Mouse (Mus musculus) kidney, embryonic 15.5 days (tissue): Measurements from ENCODE around the gene Pax5. TPM values are rescaled to one million over a fixed set of nuclear protein-coding genes. Genes with fewer than 3 reads are reported as not detected.

Experiments used
- ATAC-seq: fragments of 200-750 bp; cut with Nextera tagmentation; replicated peaks from 2 replicates; pipeline ENCODE4 v1.8.0; 2017; ENCODE audit warnings: moderate TSS enrichment; ENCODE audit not compliant: low FRiP score
- H3K27ac ChIP-seq: fragments of 300-500 bp; sonication (generic); 2 replicates; pipeline ENCODE4 v1.5.1; 2015; ENCODE audit warnings: mild to moderate bottlenecking, inconsistent platforms
- H3K27me3 ChIP-seq: fragments of 300-500 bp; sonication (generic); 2 replicates; pipeline ENCODE4 v1.6.1; 2015; ENCODE audit warnings: inconsistent platforms
- H3K36me3 ChIP-seq: fragments of 300-500 bp; sonication (generic); 2 replicates; pipeline ENCODE4 v1.6.1; 2015; ENCODE audit warnings: inconsistent platforms
- H3K4me1 ChIP-seq: fragments of 300-500 bp; sonication (generic); 2 replicates; pipeline ENCODE4 v1.6.1; 2015; ENCODE audit warnings: inconsistent platforms
- H3K4me2 ChIP-seq: fragments of 300-500 bp; sonication (generic); 2 replicates; pipeline ENCODE4 v1.6.1; 2015; ENCODE audit warnings: moderate library complexity, mild to moderate bottlenecking, inconsistent platforms
- H3K4me3 ChIP-seq: fragments of 300-500 bp; sonication (generic); replicated peaks from 2 replicates; pipeline ENCODE4 v1.5.1; 2015; ENCODE audit warnings: mild to moderate bottlenecking, inconsistent platforms
- H3K9ac ChIP-seq: fragments of 300-500 bp; sonication (generic); 2 replicates; pipeline ENCODE4 v1.6.1; 2015; ENCODE audit warnings: mild to moderate bottlenecking, inconsistent platforms
- H3K9me3 ChIP-seq: fragments of 300-500 bp; sonication (generic); replicated peaks from 2 replicates; pipeline ENCODE4 v1.6.1; 2016; ENCODE audit warnings: inconsistent platforms
- WGBS: fragments of 180-500 bp; shearing (Covaris S2); methylation state at CpG from one replicate; pipeline ENCODE4 v1.1.7; 2015; ENCODE audit warnings: mixed read lengths; 5-methylcytosine and 5-hydroxymethylcytosine counted together
- polyA plus RNA-seq: library from polyadenylated mRNA; unstranded; fragments of >200 nt; fragmentation: Nextera tagmentation; extraction: Ambion mirVana; gene quantifications from 2 replicates; pipeline ENCODE4 v1.2.1, GENCODE M21; 2015

Gene Pax5
- polyA plus RNA-seq, 1 experiment from 2014 or later, result 0.01 TPM

DNA sequence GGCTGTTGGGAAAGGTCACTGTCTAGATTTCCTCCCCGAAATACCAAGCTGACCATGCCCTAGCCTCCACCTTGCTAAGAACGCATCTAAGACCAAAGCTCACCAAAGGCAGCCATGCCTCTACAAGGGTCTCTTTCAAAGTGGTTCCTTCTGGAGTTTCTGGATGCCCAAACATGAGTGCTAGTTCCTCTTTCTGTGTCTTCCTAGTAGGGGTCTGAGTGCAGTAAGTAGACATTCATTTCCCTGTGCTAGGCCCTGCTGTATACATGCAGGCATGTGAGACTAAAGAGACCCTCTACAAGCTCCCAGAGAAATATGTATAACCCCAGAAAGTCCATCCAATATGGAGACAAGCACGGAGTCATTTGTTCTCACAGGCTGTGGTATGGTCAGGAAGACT is 97.9 kb downstream of the Pax5 start:
- Histone ChIP-seq H3K4me2 (no peak overlapping the region), H3K4me3 (no peak overlapping the region), H3K27ac (no peak overlapping the region), H3K9me3 (no peaks in the 10 kb centered on the region), H3K9ac (no peak overlapping the region), H3K4me1 (0 out of 2 replicates have a peak, but pooled peaks cover 9% of the 10 kb centered on the region), H3K36me3 (no peaks in the 10 kb centered on the region), H3K27me3 (0 out of 2 replicates have a peak, but pooled peaks cover 5% of the 10 kb centered on the region)
- no peak for ATAC-seq
- WGBS, result 91% methylated on average over 3 of the region's 3 CpGs

DNA sequence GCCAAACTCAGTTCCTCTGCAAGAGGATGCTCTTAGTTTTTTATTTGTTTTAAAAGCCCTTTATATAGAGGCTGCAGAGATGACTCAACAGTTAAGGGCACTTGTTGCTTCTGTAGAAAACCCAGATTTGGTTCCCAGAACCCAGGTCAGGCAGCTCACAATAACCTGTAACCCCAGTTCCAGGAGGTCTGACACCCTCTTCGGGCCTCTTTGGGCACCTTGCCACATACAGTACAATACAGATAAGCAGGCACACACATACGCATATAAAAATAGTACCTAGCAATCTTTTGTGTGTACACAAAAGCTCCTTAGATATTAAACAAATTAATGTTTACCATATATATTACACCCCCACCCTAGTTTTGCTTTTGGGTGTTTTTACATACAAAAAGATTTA is 104.8 kb downstream of the Pax5 start:
- whole genome bisulfite sequencing, result 86% methylated on average over 2 of the region's 2 CpGs
- Histone ChIP-seq H3K27ac (no peak overlapping the region), H3K4me1 (peaks cover 25% of the 10 kb centered on the region; the same call in 1 of the 2 replicates), H3K4me2 (no peak overlapping the region), H3K4me3 (no peak overlapping the region), H3K9me3 (no peaks in the 10 kb centered on the region), H3K27me3 (peaks cover 2% of the 10 kb centered on the region; the same call in 1 of the 2 replicates), H3K36me3 (no peaks in the 10 kb centered on the region), H3K9ac (no peak overlapping the region)
- no peak for ATAC-seq

DNA sequence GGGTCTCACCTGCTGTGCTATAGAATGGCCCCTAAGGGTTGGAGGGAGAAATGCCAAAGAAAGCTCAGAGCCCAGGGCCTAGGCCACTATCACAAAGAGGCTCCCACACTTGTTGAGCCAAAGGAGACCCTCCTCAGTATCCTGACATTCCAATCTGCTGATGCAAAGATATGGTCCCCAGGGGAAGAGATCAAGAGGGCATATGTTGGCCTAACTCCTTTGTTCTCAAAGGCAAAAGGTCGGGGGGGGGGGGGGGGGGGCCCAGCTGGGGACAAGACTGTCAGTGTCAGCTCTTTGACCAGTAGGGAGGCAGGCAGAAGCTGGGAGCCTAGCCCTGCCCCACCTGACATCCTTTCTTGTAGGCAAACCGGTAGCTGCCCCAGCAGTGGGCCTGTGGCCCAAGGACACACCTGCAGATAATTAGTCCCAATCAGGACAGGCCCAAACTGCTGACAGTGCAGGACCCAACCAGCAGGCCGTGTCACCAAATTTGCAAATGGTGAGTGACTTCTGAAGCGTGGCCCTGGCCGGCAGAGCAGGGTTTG is 108.0 kb downstream of the Pax5 start:
- peak overlapping the region; percentile 22; the same call in 1 of the 2 replicates for H3K27ac ChIP-seq
- 10% methylated on average over 5 of the region's 5 CpGs for WGBS
- H3K4me2 ChIP-seq, result no peak overlapping the region
- peaks cover 19% of the 10 kb centered on the region; the same call in 1 of the 2 replicates for H3K4me1 ChIP-seq
- no peaks in the 10 kb centered on the region for H3K9me3 ChIP-seq
- ATAC-seq, result peak; percentile 85
- H3K9ac ChIP-seq, result no peak overlapping the region
- peaks cover 7% of the 10 kb centered on the region; the same call in 1 of the 2 replicates for H3K27me3 ChIP-seq
- no peaks in the 10 kb centered on the region for H3K36me3 ChIP-seq
- H3K4me3 ChIP-seq, result no peak overlapping the region

DNA sequence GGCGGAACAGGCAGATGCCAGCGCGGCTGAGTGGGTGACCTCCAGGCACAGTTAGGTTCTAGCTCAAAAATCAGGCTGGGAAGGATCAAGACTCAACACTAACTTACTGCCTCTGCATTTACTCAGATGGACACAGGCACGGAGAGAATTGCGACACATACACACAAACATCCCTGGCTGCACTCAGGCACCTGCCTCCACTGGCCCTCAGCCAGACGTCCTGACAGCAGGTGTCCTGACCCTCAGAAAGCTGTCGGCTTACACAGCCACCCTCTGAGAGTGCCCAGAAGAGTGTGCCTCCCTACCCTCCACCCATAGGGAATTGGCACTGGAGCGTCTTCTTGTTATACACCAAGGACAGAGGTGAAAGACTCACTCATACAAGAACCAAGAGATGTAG is 108.9 kb downstream of the Pax5 start:
- Histone ChIP-seq H3K4me1 (peaks cover 19% of the 10 kb centered on the region; the same call in 1 of the 2 replicates), H3K9me3 (no peaks in the 10 kb centered on the region), H3K27ac (no peak overlapping the region), H3K27me3 (peaks cover 7% of the 10 kb centered on the region; the same call in 1 of the 2 replicates), H3K36me3 (no peaks in the 10 kb centered on the region), H3K4me2 (no peak overlapping the region), H3K4me3 (no peak overlapping the region), H3K9ac (no peak overlapping the region)
- no peak for ATAC-seq
- 62% methylated on average over 8 of the region's 8 CpGs for WGBS

DNA sequence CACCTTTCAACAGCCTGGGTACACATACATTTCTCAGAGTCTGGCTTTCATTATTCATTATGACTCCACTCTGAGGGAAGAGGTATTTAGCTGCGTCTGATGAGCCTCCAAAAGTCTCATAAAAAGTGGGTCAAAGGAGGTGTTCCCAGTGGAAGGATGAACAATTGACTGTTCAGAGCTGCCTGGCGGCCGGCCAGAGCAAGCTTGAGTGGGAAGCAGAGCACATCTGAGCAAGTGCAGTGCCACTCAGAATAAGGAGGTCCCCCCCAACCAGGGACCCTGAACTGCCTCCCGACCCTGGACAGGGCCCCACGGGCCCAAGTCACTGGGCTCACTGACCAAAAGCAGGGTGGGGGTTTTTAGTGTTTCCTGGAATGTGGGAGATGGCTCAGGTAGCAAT is 109.4 kb downstream of the Pax5 start:
- Histone ChIP-seq H3K4me2 (no peak overlapping the region), H3K4me1 (peaks cover 19% of the 10 kb centered on the region; the same call in 1 of the 2 replicates), H3K9me3 (no peaks in the 10 kb centered on the region), H3K27me3 (peaks cover 7% of the 10 kb centered on the region; the same call in 1 of the 2 replicates), H3K4me3 (no peak overlapping the region), H3K9ac (no peak overlapping the region), H3K36me3 (no peaks in the 10 kb centered on the region), H3K27ac (no peak overlapping the region)
- WGBS, result 43% methylated on average over 5 of the region's 5 CpGs
- no peak for ATAC-seq

DNA sequence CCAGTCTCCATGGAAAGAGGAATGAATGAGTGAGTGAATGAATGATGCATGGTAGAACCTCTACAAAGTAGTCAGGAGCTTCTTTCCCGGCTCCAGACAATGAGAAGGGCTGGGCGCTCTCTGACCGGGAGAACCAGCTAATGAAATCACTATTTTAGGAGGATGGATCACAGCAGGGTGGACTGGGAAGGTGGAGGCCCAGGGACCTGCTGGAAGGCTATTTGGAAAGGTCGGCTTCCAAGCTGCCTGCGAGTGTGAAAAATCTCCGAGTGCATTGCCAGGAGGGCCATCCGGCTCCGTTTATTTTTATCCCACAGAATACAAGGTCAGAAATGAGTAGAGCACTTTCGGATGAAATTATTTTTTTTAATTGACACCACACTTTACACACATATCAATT is 112.3 kb downstream of the Pax5 start:
- Histone ChIP-seq H3K4me3 (no peak overlapping the region), H3K4me1 (peaks cover 16% of the 10 kb centered on the region; the same call in 1 of the 2 replicates), H3K27ac (no peak overlapping the region), H3K9me3 (no peaks in the 10 kb centered on the region), H3K27me3 (peaks cover 7% of the 10 kb centered on the region; the same call in 1 of the 2 replicates), H3K4me2 (no peak overlapping the region), H3K36me3 (no peaks in the 10 kb centered on the region), H3K9ac (no peak overlapping the region)
- no peak for ATAC-seq
- WGBS, result 78% methylated on average over 9 of the region's 9 CpGs

DNA sequence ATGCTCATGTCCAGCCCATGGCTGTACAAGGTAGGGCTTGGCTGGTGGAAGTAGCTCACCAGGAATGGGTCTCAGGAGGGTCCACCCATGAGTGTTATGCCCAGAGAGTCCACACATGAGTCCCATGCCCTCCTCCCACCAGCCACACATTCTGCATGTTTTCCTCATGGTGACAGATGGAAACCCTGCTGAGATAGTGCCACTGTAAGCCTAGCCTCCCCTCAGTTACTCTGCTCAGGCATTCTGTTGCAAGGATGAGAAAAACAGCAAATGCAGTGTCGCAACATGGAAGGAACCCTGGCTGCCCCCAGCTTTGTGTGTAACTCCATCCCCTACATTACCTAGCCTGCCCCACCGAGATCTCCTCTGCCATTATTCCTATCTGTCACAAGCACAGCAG is 117.2 kb downstream of the Pax5 start:
- Histone ChIP-seq H3K4me1 (no peaks in the 10 kb centered on the region), H3K36me3 (no peaks in the 10 kb centered on the region), H3K27me3 (no peaks in the 10 kb centered on the region), H3K27ac (no peak overlapping the region), H3K4me2 (no peak overlapping the region), H3K4me3 (no peak overlapping the region), H3K9me3 (no peaks in the 10 kb centered on the region), H3K9ac (no peak overlapping the region)
- 95% methylated on average over 2 of the region's 2 CpGs for WGBS
- ATAC-seq, result no peak

DNA sequence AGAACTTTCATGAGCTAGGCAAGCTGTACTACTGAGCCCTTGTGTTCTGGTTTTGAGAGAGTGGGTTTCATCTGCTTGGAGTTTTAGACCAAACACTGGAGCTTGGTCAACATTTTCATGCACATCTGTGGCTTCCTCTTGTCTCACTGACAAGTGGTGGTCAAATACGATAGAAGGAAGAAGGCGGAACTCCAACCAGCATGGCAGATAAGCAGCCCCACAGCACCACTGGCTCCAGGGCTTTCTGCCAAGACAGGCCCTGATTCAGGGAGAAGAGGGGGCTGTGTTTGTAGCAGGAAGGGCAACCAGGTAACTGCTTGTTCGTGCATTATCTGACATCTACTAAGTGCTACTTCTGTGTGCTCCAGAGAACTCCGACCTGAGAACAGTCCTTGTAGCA is 127.6 kb downstream of the Pax5 start:
- H3K9ac ChIP-seq, result no peak overlapping the region
- WGBS, result 81% methylated on average over 4 of the region's 4 CpGs

DNA sequence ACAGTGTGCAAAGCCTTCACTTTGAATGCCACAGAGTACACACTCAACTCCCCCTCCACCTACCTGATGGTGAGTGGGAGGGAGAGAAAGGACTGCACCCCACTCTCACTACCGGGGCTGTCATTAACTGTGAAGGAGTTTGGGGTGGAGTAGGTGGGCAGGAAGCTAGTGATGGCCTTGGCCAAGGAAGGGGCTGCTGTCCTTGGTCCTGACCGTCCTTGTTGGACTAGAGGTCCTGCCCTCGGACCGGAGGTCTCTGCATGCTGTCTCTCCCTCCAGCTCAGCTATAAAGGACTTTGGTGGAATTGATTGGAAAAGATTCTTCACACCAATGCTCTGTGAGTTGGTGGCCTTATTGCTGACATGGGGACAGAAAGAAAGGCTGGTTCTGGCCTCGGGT is 131.7 kb downstream of the Pax5 start:
- no peak for ATAC-seq
- WGBS, result 40% methylated on average over 5 of the region's 5 CpGs
- Histone ChIP-seq H3K4me1 (no peaks in the 10 kb centered on the region), H3K27ac (no peak overlapping the region), H3K4me2 (no peak overlapping the region), H3K9me3 (no peaks in the 10 kb centered on the region), H3K36me3 (no peaks in the 10 kb centered on the region), H3K9ac (no peak overlapping the region), H3K4me3 (no peak overlapping the region), H3K27me3 (peaks cover 10% of the 10 kb centered on the region; the same call in 1 of the 2 replicates)

More for the DNA sequence above, 127.6 kb downstream of the Pax5 start:
- Histone ChIP-seq H3K4me2 (no peak overlapping the region), H3K27ac (no peak overlapping the region), H3K4me3 (no peak overlapping the region), H3K36me3 (no peaks in the 10 kb centered on the region), H3K4me1 (no peaks in the 10 kb centered on the region), H3K27me3 (no peaks in the 10 kb centered on the region), H3K9me3 (no peaks in the 10 kb centered on the region)
- no peak for ATAC-seq

DNA sequence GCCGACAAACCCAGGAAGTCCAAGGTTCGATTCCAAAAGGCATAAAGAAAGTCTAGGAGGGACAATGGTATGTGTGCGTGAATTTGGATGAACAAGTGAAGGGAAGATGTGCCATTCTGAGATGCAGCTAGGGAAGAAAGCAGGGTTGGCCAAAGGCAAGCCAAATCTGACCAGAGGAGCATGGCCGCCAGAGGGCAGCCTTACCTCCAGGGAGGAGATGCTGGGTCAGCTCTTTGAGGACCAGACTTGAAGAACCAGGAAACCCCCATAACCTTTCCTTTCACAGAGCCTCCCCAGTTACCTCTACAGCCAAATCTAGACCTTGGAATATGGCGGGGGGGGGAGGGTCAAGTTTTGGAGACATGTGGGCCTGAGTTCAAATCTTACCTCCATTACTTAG is 133.0 kb downstream of the Pax5 start:
- ATAC-seq, result no peak

DNA sequence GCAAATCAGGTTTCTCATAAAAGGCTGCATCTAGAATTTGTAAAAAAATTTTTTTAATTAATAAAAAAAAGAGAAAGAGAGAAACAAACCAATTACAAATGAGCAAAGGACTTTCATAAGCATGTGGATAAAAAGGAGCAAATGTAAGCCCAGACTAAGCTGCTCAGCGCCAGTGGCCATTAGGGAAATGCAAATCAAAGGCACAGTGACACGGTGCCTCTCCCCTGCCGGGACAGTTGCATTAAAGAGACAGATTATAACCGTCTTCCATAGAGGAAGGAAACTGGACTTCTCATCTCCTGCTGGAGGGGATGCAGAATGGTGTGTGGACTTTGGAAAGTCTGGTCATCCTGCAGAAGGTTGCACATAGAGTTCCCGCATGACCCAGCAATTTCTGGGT is 133.5 kb downstream of the Pax5 start:
- H3K27me3 ChIP-seq, result peaks cover 10% of the 10 kb centered on the region; the same call in 1 of the 2 replicates
- H3K27ac ChIP-seq, result no peak overlapping the region
- H3K36me3 ChIP-seq, result no peaks in the 10 kb centered on the region
- no peak overlapping the region for H3K4me2 ChIP-seq
- no peak overlapping the region for H3K9ac ChIP-seq
- H3K4me3 ChIP-seq, result no peak overlapping the region
- no peak for ATAC-seq
- 48% methylated on average over 5 of the region's 5 CpGs for WGBS
- H3K9me3 ChIP-seq, result no peaks in the 10 kb centered on the region
- no peaks in the 10 kb centered on the region for H3K4me1 ChIP-seq

More for the DNA sequence above, 133.0 kb downstream of the Pax5 start:
- no peak overlapping the region for H3K4me3 ChIP-seq
- H3K9me3 ChIP-seq, result no peaks in the 10 kb centered on the region
- no peak overlapping the region for H3K9ac ChIP-seq
- no peaks in the 10 kb centered on the region for H3K36me3 ChIP-seq
- no peak overlapping the region for H3K4me2 ChIP-seq
- H3K4me1 ChIP-seq, result no peaks in the 10 kb centered on the region
- H3K27ac ChIP-seq, result no peak overlapping the region
- 54% methylated on average over 5 of the region's 5 CpGs for WGBS
- peaks cover 10% of the 10 kb centered on the region; the same call in 1 of the 2 replicates for H3K27me3 ChIP-seq

DNA sequence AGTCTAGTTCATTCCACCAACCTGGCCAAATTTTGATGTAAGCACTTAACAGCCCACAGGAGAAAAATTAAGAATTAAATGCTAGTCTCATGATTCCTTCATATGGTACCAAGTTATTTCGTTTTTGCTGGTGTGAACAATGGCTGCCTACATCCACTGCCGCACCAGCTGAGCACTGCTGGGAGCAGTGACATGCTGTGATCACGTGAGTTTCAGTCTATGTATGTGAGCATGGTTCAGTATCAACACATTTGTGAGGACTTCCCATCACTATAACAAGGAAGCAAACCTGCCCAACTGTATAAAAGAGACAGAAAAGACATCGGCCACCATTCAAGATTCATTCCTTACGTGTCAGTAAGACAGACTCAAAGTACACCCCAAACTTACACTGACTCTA is 137.3 kb downstream of the Pax5 start:
- no peaks in the 10 kb centered on the region for H3K9me3 ChIP-seq
- no peaks in the 10 kb centered on the region for H3K4me1 ChIP-seq
- 89% methylated on average over 5 of the region's 5 CpGs for WGBS
- no peak overlapping the region for H3K4me2 ChIP-seq
- H3K9ac ChIP-seq, result no peak overlapping the region
- H3K27me3 ChIP-seq, result peaks cover 10% of the 10 kb centered on the region; the same call in 1 of the 2 replicates
- ATAC-seq, result no peak
- no peak overlapping the region for H3K27ac ChIP-seq
- no peaks in the 10 kb centered on the region for H3K36me3 ChIP-seq
- no peak overlapping the region for H3K4me3 ChIP-seq

DNA sequence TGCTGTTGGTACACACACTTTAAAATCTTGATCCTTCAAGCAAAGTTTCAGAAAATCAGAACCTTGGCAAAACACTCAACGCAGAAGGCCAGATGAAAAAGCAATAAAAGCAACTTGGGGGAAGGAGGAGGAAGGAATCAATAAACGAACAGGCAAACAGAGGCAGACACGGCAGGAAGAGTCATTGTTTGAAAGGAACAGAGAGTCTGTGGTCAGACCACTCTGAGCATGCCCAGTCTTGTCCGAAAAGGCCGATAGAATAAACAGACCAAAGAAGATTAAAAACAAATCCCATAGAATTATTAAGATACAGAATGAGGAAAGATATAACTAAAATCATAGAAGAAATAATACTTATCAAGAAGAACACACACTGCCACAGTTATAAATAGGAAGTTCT is 137.9 kb downstream of the Pax5 start:
- Histone ChIP-seq H3K4me3 (no peak overlapping the region), H3K27me3 (peaks cover 10% of the 10 kb centered on the region; the same call in 1 of the 2 replicates), H3K9me3 (no peaks in the 10 kb centered on the region), H3K27ac (no peak overlapping the region), H3K4me1 (no peaks in the 10 kb centered on the region), H3K36me3 (no peaks in the 10 kb centered on the region), H3K9ac (no peak overlapping the region), H3K4me2 (no peak overlapping the region)
- no peak for ATAC-seq
- WGBS, result 61% methylated on average over 5 of the region's 5 CpGs
